Mouse (Mus musculus) hematopoietic stem cell, adult 5-6 weeks (primary cell): Measurements from ENCODE around the gene Gm4869. TPM values are rescaled to one million over a fixed set of nuclear protein-coding genes. Genes with fewer than 3 reads are reported as not detected.
"Not testable (repeated sequence)": the region's sequence is repeated elsewhere in the genome, so short reads cannot be mapped to it uniquely, and the experiment has no call there.

Source experiments
- ATAC-seq, 2 experiments: fragments of 125-278 bp in 1 of 2; replicated peaks in 1 of 2; 2 replicates each; pipeline ENCODE4 v1.8.0; 2016 to 2017; ENCODE audit warnings: inconsistent platforms in 2 of 2, mild to moderate bottlenecking in 2 of 2, moderate number of reproducible peaks in 2 of 2, low read depth in 1 of 2, moderate TSS enrichment in 1 of 2; ENCODE audit not compliant: low FRiP score in 2 of 2, poor library complexity in 2 of 2, severe bottlenecking in 2 of 2, insufficient read depth in 1 of 2, low TSS enrichment in 1 of 2
- total RNA-seq: library from RNA; stranded (forward); fragments of 172-1452, 232-1000 nt; gene quantifications from 2 replicates; pipeline ENCODE4 v1.2.3, GENCODE M21; 2017

Gene Gm4869
- not detected in 2 replicates for total RNA-seq

DNA sequence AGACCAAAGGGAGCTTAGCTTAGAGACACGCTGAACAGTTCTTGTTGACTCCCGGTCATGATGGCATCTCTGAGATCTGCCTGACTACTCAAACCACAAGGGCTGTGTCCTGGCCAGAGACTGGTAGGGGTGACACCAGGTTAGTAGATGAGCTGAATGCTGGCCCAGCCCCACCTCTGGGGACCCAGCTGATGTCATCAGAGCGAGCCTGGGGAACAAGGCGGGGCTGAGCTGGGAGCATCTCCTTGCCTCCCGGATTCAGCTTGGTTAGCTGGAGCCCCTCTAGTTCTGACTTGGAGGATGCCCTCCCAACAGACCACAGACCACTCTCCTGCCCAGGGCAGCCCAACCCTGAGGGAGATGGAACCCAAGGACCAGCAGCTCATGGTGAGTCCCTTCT is at the start of gene Gm4869:
TSS of gene Gm4869 (plus strand) at position 301 of the 400 bp plus-strand sequence.
- ATAC-seq: no peak

DNA sequence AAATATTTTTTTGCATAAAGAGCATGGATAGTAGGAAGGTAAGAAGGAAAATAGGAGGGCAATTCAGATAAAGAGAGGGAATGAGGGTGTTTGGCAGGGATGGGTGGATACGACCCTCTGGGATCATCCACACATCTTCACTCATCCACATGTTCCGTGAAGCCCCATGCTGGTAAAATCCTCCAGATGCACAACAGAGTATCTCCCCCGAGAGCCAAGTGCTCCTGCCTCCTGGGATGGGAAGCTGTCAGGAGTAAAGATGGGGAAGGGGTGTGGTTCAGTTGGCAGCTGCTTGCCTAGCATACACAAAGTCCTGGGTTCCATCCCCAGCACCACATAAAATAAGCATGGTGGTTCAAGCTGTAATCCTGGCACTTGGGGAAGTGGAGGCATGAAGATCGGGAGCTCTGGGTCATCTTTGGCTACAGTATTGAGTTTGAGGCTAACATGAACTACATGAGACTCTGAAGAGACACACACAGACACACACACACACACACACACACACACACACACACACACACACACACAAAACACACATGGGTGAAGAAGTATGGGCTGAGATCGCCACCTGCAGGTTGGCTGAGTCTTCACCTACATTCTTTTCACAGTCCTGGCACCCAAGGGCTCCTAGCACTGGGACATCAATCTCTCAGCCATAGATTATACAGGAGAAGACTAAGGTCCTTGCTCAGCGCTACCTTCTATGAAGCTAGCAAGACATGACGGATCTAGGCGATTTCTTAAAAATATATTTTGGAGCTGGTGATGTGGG is 49.1 kb upstream of the Gm4869 start:
- peak; percentile 32 to 58; a peak in 1 of 4 replicates for ATAC-seq

DNA sequence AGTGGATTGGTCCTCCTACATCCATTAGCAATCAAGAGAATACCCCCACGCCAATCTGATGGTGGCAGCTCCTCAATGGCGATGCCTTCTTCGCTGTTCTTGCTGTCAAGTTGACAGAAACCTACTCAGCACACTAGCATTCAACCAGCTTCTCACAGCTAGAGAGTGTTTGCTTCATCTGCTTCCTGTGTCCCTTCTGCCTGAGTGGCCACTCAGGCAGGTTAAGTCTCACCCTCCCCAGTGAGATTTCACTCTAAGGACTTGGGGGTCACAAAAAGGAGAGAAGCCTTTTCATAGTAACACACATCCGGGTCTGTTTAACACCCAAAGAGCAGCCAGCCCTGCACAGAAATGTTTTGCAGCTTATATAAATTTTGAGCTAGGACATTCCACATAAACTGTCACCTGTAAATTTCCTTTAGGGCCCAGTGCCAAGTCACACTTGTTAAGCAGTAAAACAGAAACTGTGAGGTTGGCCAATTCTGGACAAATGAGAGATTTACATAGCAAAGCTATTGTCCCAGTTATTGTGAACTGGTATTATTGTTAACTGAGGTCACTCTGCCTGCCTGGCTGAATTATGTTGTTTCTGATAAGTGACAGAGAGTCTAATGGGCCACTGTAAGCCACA is 42.7 kb upstream of the Gm4869 start:
- no peak for ATAC-seq

DNA sequence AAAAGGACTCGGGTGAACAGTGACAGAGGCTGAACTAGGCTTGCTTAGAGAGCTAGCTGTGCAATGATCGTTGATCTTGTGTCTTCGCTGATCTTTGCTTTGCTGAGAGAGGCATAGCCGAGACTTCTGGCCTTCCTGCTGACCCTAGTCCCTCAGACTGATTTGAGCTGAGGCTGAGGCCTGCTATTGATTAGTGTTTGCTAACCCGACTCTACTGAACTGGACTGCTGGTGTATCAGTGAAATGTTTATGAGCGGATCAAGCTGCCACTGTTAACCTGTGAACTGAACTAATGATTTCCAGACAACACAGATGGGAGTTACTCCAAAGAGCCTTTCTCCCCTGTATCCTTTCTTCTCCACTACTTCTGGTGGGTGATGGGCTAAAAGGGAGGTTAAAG is 40.3 kb upstream of the Gm4869 start:
- ATAC-seq: no peak

DNA sequence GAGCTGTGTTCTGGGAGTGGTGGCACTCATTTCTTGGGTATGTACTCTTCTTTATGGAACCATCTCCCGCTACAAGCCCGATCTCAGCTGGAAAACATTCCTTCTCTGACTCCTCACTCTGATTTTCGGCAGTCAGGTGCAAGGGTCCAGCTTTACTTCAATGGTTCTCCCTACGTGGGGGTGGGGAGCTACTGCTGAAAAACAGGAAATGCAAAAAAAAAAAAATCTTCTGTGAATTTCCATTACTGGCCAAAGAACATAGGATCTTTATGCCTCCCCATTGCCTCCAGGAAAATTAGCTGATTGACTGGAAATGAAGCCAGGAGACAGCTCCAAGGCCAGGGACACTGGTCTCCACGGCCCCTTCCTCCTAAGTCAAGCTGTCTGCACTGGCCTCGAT is 38.8 kb upstream of the Gm4869 start:
- 0 out of 4 replicates have a peak, but pooled peaks of 1 of the 2 experiments have one; percentile 17 for ATAC-seq

DNA sequence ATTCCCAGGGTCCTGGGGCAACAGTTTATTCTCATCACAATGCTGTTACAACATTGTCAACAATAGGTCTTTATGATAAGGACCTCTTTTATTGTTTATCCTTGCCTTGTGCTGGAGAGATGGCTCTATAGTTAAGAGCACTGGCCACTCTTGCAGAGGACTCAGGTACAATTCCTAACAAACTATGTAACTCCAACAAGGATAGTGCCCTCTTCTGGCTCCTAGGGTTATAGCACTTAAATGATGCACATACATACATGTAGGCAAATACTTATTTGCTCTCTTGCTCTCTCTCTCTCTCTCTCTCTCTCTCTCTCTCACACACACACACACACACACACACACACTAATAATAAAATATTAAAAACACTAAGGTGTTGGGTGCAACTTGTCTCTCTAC is 36.6 kb upstream of the Gm4869 start:
- ATAC-seq: no peak

DNA sequence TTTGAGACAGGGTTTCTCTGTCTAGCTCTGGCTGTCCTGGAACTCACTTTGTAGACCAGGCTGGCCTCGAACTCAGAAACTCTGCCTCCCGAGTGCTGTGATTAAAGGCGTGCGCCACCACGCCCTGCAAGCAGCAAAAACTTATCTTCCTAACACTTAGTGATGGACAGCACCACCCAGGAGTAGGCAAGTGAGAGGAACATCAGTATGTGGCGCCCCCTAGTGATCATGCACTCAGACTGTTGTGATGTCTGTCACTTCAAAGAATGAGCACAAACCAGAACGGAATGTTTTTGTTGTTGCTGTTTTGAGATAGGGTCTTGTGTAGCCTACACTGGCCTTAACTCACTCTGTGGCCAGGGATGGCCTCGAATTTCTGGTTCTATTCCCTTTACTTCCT is 34.1 kb upstream of the Gm4869 start:
- ATAC-seq: peak; percentile 46 to 62; a peak in 3 of 4 replicates

DNA sequence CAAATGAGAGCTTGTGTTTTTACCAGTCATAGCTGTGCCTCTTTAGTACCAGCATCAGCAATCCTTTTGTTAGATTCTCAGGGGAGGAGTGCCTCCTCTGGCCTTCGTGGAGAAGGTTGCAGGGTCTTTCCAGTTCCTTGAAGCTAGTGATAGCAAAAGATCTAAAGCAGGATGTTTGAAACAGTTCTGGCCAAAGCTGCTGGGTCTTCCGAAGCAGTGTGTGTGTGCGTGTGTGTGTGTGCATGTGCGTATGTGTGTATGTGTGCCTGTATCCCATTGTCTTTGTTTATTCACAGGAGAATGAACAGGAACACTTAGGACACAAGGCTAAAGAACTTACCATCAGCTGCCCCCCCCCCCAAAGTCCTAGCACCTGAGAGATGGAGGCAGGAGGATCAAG is 30.8 kb upstream of the Gm4869 start:
- ATAC-seq: no peak

DNA sequence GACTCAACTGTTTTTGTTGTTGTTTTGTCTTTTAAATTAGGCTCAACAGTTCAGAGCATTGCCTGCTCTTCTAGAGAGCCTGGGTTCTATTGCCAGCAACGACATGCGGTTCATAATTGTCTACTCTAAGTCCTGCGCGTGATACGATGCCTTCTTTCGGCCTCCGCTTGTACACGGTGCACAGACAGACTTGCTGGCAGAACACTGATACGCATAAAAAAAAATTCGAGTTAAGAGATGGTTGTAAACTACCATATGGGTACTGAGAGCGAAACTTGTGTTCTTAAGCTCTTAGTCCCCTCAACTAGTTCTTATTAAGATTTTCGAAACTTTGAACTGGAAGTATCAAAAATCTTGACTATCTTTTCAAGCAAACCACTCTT is 27.3 kb upstream of the Gm4869 start:
- ATAC-seq: no peak

DNA sequence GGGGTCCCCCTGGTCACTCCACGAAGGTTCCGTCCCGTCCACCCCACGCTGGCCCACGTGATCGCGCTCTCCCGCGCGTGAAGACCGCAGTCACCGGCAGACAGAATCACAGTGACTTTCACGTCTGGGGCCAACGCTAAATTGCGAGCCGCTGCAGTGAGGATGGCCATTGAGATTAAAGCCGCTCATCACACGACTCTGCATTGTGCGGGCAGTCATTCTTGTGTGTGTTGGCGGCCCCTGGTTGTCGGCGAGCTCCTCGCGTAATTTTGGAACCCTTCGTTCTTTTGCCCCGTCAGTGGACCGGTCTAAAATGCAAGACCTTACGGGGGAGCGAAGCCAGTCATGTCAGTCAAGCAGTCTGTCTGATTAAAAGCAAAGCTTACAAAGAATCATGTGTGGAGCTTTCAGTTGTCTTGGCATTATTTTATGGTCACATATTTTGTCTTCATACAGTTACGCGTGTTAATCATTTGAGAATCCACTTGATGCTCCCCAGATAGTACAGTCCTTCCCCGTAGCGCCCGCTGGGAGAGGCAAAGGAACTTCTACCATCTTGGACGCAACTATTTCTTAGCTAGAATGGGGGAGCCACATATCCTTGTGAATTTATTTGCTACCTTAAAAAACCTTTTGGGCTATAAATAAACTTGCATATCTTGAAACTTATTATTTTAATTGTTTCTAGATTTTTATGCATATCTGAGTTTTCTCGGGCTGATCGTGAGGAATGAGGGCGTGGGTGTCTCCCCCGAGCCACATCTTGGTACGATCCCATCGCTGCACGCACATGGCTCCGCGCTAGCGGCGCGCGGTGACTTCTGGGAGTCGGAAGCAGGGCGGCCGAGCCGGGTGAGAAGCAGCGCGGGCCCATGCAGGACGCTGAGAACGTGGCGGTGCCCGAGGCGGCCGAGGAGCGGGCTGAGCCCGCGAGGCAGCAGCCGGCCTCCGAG is 26.7 kb upstream of the Gm4869 start, which contains the start of gene Eif3b:
TSS of gene Eif3b (plus strand) at position 840 of the 953 bp plus-strand sequence.
- peak; percentile 86 to 90 for ATAC-seq

DNA sequence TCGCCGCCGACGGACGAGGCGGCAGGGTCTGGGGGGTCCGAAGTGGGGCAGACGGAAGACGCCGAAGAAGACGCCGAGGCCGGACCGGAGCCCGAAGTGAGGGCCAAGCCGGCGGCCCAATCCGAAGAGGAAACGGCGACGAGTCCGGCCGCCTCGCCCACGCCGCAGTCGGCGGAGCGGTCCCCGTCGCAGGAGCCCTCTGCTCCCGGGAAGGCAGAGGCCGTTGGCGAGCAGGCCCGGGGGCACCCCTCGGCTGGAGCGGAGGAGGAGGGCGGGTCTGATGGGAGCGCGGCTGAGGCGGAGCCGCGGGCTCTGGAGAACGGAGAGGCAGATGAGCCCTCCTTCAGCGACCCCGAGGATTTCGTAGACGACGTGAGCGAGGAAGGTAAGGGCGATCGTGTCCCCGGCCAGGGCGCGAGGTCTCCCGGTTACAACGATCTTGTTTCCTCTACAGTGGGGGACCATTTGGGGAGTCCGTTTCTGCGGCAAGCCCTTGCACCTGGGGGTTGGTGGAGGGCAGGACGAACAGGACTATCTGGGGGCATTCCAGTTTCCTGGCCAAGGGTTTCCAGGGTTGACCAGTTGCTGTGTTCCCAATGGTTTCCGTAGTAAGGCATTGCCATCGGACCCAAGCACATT is 25.9 kb upstream of the Gm4869 start:
- ATAC-seq: 0 out of 4 replicates have a peak, but pooled peaks of 1 of the 2 experiments have one; percentile 7

DNA sequence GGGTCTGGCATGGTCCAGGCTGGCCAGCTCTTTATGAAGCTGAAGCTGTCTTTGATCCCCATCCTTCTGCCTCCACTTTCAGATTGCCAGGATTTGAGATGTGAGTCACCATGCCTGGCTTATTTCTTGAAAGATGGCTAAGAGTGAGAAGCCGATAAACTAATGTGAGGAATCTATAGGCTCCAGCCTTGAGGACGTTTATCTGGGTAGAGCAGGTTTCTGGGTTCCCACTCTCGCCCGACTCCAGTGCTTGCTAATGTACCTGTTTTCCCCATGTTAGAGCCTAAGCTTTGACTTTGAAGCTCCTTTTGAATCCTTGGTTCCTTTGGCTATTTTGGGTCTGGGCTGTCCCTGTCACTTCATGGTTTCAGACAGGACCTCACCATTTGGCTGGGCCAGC is 24.8 kb upstream of the Gm4869 start:
- ATAC-seq: no peak

DNA sequence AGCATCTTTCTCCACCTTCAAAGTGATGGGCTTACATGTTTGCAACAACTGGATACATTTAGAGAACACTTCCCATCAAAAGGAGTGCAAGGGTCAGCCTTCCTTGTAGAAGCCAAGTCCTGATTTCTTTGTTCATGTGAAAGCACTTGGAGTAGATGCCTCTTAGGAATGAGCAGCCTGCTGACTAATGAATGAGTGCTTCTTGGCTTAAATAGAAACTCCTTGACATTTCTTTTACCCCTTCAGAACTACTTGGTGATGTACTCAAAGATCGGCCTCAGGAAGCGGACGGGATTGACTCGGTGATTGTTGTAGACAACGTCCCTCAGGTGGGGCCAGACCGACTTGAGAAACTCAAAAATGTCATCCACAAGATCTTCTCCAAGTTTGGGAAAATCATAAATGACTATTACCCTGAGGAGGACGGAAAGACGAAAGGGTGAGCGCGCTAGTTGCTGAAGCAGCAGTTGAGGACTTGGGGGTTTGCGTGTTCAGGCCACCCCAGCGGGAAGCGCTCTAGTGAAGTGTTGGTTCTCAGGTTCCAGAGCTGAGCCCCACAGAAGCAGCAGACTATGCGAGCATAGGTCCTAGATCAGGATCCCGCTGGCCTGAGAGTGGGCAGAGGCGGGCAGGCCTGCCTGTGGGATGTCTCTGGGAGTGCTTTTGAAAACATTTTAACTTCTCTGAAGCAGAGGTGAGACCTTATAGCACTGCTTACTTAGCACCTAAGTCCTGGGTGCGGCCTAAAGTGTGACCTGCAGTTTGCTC is 20.2 kb upstream of the Gm4869 start:
- no peak for ATAC-seq

DNA sequence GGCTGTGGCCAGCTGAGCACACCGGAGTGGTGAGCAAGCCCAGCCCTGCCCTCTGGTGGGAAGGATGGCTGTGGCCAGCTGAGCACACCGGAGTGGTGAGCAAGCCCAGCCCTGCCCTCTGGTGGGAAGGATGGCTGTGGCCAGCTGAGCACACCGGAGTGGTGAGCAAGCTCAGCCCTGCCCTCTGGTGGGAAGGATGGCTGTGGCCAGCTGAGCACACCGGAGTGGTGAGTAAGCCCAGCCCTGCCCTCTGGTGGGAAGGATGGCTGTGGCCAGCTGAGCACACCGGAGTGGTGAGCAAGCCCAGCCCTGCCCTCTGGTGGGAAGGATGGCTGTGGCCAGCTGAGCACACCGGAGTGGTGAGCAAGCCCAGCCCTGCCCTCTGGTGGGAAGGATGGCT is 6.3 kb upstream of the Gm4869 start:
- not testable (repeated sequence) for ATAC-seq

DNA sequence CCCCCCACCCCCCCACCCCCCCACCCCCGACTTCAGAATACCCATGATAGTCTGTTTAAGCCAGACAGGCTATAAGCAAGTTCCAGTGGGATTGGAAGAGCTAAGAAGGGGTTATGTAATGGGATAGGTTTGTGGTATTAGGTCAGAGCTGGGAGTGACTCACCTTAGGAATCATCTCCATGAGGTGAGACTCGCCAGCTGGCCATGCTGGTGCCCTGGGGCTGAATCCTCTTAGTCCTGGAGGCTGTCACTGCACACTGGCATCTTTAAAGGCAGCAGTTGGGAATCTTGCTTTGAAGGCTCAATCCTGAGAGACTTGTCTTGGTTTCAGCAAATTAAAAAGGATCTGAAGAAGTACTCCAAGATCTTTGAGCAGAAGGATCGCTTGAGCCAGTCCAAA is 4.0 kb upstream of the Gm4869 start:
- no peak for ATAC-seq

DNA sequence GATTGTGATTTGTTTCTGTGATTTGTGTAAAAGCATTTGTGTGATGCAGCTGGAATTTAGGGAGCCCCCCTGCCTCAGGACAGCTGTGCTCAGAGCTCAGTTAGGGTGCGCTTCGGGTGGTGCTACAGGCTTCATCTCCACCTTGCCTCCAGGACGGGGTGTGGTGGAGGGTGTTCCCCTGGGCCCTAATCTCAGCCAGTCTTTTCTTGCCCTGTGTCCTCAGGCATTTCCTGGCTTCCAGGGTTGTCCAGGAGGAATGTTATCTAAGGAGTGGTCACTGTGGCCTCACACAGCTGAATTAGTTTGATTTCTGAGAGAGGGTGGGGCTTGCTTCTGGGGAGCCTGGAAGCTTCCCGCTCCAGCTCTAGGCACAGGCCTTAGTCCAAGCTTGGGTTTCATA is 1.4 kb upstream of the Gm4869 start:
- ATAC-seq: no peak

DNA sequence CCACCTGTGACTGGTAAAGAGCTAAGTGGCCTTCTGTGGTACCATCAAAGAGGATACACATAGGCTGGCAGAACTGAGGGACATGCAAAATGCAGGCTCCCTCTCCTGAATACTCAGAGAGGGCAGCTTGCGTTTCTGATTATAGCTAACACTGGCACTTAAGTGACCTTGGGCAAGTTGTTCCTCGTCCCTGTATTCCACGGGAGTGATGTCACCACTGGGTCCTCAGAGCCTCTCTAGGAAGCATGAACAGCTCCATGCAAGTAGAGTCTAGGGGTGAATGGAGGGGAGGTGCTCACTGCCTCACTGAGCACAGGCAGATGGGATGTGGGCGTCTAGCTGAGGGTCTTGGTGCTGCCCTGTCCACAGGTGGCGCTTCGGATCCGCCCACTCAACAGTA is 609 bp downstream of the Gm4869 start:
- ATAC-seq: no peak
